In the genomic region with DNA sequence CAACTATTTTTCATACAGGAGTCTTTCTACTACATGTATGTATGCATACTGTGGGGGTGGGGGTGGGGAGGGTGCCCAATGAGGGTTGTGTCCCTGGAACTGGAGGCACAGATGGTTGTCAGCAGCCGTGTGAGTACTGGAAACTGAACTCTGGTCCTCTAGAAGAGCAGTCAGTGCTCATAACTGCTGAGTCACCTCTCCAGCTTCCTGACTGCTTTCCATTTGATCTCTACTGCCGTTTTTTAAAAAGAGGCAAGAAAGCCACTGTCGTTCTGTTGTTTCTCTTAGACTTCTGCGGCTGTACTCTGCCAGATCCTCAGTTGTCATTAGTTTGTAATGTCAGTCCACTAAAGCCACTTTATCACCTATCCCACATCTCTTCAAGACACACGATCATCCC, we compare ENCODE assay signal across 14 mouse cellular contexts. TPM values are rescaled to one million over a fixed set of nuclear protein-coding genes. Genes with fewer than 3 reads are reported as not detected.
"Had no signal": no experiment of that assay in that cellular context is flagged by ENCODE, and none has a peak within 500 bp of the region (broad histone marks: within the 10 kb centered on the region; RNA-seq: fewer than 3 reads in every experiment).

No protein-coding gene starts in this region.

- H3K4me1 ChIP-seq: limb, embryonic 12.5 days; lung, embryonic 15.5 days; midbrain, embryonic 13.5 days had no signal

- DNase-seq: kidney, adult 11 months; kidney, postnatal 36 days; lung, postnatal 14 days; right cerebral cortex, postnatal 4 days; spleen, adult 18-20 months; thymus, adult 18-20 months; thymus, postnatal 36 days had no signal

- H3K4me3 ChIP-seq: limb, embryonic 12.5 days; lung, embryonic 15.5 days; midbrain, embryonic 13.5 days had no signal

- H3K27ac ChIP-seq: kidney, postnatal 0 days; limb, embryonic 12.5 days; lung, embryonic 15.5 days; midbrain, embryonic 13.5 days had no signal

- ATAC-seq: midbrain, embryonic 13.5 days had no signal

RNA-seq across cellular contexts. Expression of a gene that starts 19.1 kb away (rescaled TPM):
- total RNA-seq: megakaryocyte-erythroid progenitor cell, adult 5-6 weeks; midbrain, postnatal 0 days had no signal

RNA-seq across cellular contexts. Expression of a gene that starts 19.2 kb away (rescaled TPM):
- total RNA-seq: megakaryocyte-erythroid progenitor cell, adult 5-6 weeks had no signal
- polyA plus RNA-seq: liver, embryonic 11.5 days had no signal
